Mouse (Mus musculus) myocyte (in vitro differentiated cells): ENCODE results near the gene Dbt.

Experiments
- E2F4 ChIP-seq: IDR thresholded peaks from one replicate; pipeline ENCODE4 v1.6.1; 2011; ENCODE audit warnings: mild to moderate bottlenecking, control low read depth, moderate library complexity; ENCODE audit not compliant: insufficient read depth
- MAX ChIP-seq: IDR thresholded peaks from one replicate; pipeline ENCODE4 v1.6.1; 2011; ENCODE audit warnings: low read depth, mild to moderate bottlenecking, control low read depth
- MYOD1 ChIP-seq, 3 experiments: IDR thresholded peaks; one replicate each; pipeline ENCODE4 v1.6.1; 2011; ENCODE audit warnings: control low read depth in 2 of 3, low read depth in 2 of 3, mild to moderate bottlenecking in 2 of 3, moderate library complexity in 1 of 3; ENCODE audit not compliant: insufficient read length in 2 of 3, control insufficient read depth in 1 of 3

DNA sequence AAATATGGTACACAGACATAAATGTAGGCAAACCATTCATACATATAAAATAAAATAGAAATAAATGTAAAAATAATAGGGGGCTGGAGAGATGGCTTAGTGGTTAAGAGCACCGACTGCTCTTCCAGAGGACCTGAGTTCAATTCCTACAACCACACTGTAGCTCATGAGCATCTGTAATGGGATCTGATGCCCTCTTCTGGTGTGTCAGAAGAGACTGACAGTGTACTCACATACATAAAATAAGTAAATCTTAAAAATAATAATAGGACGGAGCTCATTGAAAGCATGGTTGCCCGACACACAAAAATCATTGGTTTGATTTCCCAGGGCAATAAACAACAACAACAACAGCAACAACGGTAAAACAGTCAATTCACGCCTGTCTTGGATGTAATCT lies 21.9 kb upstream of the Dbt start:
- TF ChIP-seq MAX (no peak), MYOD1 (IDR thresholded peaks at IDR 0.05; ENCODE audit: control insufficient read depth in 1 of 3, insufficient read length in 2 of 3, low read depth in 2 of 3) (no peak), E2F4 (no peak)
